Mouse (Mus musculus): ENCODE data around the gene Notch1. TPM values are rescaled to one million over a fixed set of nuclear protein-coding genes. Genes with fewer than 3 reads are reported as not detected.

Notch1 gene
- polyA plus RNA-seq, 1 experiment from 2014 or later: 26.0 TPM

DNA sequence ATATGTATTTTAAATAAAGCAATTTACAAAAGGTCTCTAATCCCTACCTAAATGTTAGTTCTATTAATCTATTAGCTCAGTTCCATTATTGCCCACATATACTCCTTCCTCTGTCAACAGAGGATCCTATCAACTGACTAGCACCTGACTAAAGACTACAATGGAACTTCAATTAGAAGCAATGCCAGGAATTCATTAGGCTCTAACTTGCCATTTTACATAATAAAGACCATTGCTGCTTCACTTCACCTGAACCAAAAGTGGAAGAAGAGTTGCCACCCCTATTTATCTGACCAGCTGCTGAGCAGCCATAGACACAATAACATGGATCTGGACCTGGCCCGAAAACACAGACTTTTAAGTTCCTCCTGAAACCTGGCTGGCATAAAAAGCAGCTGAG is 73.6 kb downstream of the Notch1 start:
- WGBS: 74% methylated on average over 1 of the region's 1 CpGs
- no peak for ATAC-seq (ENCODE audit: insufficient number of reproducible peaks, low FRiP score, low TSS enrichment, low read depth)
- H3K9ac ChIP-seq: no peak overlapping the region
- H3K4me1 ChIP-seq: peaks cover 47% of the 10 kb centered on the region
- no peak overlapping the region for H3K27ac ChIP-seq (replicated peaks)
- no peaks in the 10 kb centered on the region for H3K9me3 ChIP-seq (replicated peaks)
- no peaks in the 10 kb centered on the region for H3K27me3 ChIP-seq
- H3K36me3 ChIP-seq: peaks cover 42% of the 10 kb centered on the region
- H3K4me2 ChIP-seq (replicated peaks): no peak overlapping the region
- H3K4me3 ChIP-seq (replicated peaks): no peak overlapping the region

GRCm38 (mm10) chr2:26441688-26442087 is 74.8 kb downstream of the Notch1 start:
- H3K9me3 ChIP-seq (replicated peaks): no peaks in the 10 kb centered on the region
- H3K36me3 ChIP-seq: peaks cover 51% of the 10 kb centered on the region
- peaks cover 44% of the 10 kb centered on the region for H3K4me1 ChIP-seq
- no peak overlapping the region for H3K9ac ChIP-seq
- H3K4me2 ChIP-seq (replicated peaks): no peak overlapping the region
- no peaks in the 10 kb centered on the region for H3K27me3 ChIP-seq
- no peak overlapping the region for H3K27ac ChIP-seq (replicated peaks)
- H3K4me3 ChIP-seq (replicated peaks): no peak overlapping the region
- 66% methylated on average over 5 of the region's 5 CpGs for WGBS
- no peak for ATAC-seq (ENCODE audit: insufficient number of reproducible peaks, low FRiP score, low TSS enrichment, low read depth)

DNA sequence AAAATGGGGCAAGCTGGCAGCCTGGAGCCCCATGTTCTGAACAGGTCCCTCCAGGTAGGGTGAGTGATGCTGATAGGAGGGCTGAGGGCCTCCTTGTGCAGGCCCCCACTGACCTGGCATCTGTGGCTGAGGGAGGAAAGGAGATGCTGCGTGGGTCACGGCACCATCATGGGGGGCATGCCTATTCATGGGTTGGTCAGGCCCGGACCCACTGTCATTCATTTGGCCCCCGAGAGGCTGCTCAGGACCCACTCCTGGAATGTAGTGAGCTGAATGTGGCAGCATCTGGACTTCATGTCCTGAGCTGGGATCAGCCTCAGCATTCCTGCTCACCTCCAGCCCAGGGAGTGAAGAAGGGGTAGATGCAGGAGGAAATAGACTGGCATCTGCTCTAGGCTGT is 75.2 kb downstream of the Notch1 start:
- Histone ChIP-seq H3K4me2 (replicated peaks) (no peak overlapping the region), H3K4me3 (replicated peaks) (no peak overlapping the region), H3K9ac (no peak overlapping the region), H3K27me3 (no peaks in the 10 kb centered on the region), H3K36me3 (peaks cover 52% of the 10 kb centered on the region), H3K9me3 (replicated peaks) (no peaks in the 10 kb centered on the region), H3K4me1 (peaks cover 40% of the 10 kb centered on the region), H3K27ac (replicated peaks) (no peak overlapping the region)
- WGBS: 100% methylated on average over 4 of the region's 4 CpGs
- ATAC-seq (ENCODE audit: insufficient number of reproducible peaks, low FRiP score, low TSS enrichment, low read depth): no peak

- Histone ChIP-seq H3K27me3 (no peaks in the 10 kb centered on the region), H3K4me2 (replicated peaks) (no peak overlapping the region), H3K27ac (replicated peaks) (no peak overlapping the region), H3K36me3 (peaks cover 68% of the 10 kb centered on the region), H3K9ac (no peak overlapping the region), H3K9me3 (replicated peaks) (no peaks in the 10 kb centered on the region), H3K4me3 (replicated peaks) (no peak overlapping the region), H3K4me1 (peaks cover 36% of the 10 kb centered on the region)
- WGBS: 94% methylated on average over 6 of the region's 6 CpGs
- ATAC-seq (ENCODE audit: insufficient number of reproducible peaks, low FRiP score, low TSS enrichment, low read depth): no peak
Observed at GRCm38 (mm10) chr2:26439671-26440070, 76.8 kb downstream of the Notch1 start.

- Histone ChIP-seq H3K4me3 (replicated peaks) (no peak overlapping the region), H3K9me3 (replicated peaks) (no peaks in the 10 kb centered on the region), H3K4me2 (replicated peaks) (no peak overlapping the region), H3K27me3 (no peaks in the 10 kb centered on the region), H3K27ac (replicated peaks) (no peak overlapping the region), H3K36me3 (peaks cover 81% of the 10 kb centered on the region), H3K9ac (no peak overlapping the region), H3K4me1 (peaks cover 25% of the 10 kb centered on the region)
- 83% methylated on average over 7 of the region's 7 CpGs for WGBS
- peak; percentile 31; the same call in 1 of the 2 replicates for ATAC-seq (ENCODE audit: insufficient number of reproducible peaks, low FRiP score, low TSS enrichment, low read depth)
Observed at GRCm38 (mm10) chr2:26438373-26438772, 78.1 kb downstream of the Notch1 start.

- Histone ChIP-seq H3K4me3 (replicated peaks) (no peak overlapping the region), H3K4me2 (replicated peaks) (no peak overlapping the region), H3K9me3 (replicated peaks) (no peaks in the 10 kb centered on the region), H3K4me1 (peaks cover 19% of the 10 kb centered on the region), H3K27ac (replicated peaks) (no peak overlapping the region), H3K27me3 (no peaks in the 10 kb centered on the region), H3K36me3 (peaks cover 91% of the 10 kb centered on the region), H3K9ac (no peak overlapping the region)
- no peak for ATAC-seq (ENCODE audit: insufficient number of reproducible peaks, low FRiP score, low TSS enrichment, low read depth)
- WGBS: 65% methylated on average over 4 of the region's 4 CpGs
Observed at GRCm38 (mm10) chr2:26437221-26437620, 79.2 kb downstream of the Notch1 start.

GRCm38 (mm10) chr2:26434791-26435572 is 81.5 kb downstream of the Notch1 start:
- no peak for ATAC-seq (ENCODE audit: insufficient number of reproducible peaks, low FRiP score, low TSS enrichment, low read depth)
- Histone ChIP-seq H3K9ac (no peak overlapping the region), H3K27me3 (no peaks in the 10 kb centered on the region), H3K9me3 (replicated peaks) (no peaks in the 10 kb centered on the region), H3K27ac (replicated peaks) (no peak overlapping the region), H3K4me2 (replicated peaks) (no peak overlapping the region), H3K4me1 (peaks cover 19% of the 10 kb centered on the region), H3K4me3 (replicated peaks) (no peak overlapping the region), H3K36me3 (peaks cover 91% of the 10 kb centered on the region)
- 96% methylated on average over 7 of the region's 7 CpGs for whole genome bisulfite sequencing

- no peak for ATAC-seq (ENCODE audit: insufficient number of reproducible peaks, low FRiP score, low TSS enrichment, low read depth)
- no peak overlapping the region for H3K4me3 ChIP-seq (replicated peaks)
- H3K27me3 ChIP-seq: no peaks in the 10 kb centered on the region
- 82% methylated on average over 5 of the region's 5 CpGs for WGBS
- H3K4me1 ChIP-seq: no peaks in the 10 kb centered on the region
- no peak overlapping the region for H3K9ac ChIP-seq
- H3K27ac ChIP-seq (replicated peaks): no peak overlapping the region
- no peak overlapping the region for H3K4me2 ChIP-seq (replicated peaks)
- no peaks in the 10 kb centered on the region for H3K9me3 ChIP-seq (replicated peaks)
- H3K36me3 ChIP-seq: peaks cover 95% of the 10 kb centered on the region
Observed at GRCm38 (mm10) chr2:26429851-26430250, 86.6 kb downstream of the Notch1 start.

GRCm38 (mm10) chr2:26424541-26424940 is 91.9 kb downstream of the Notch1 start:
- Histone ChIP-seq H3K4me1 (no peaks in the 10 kb centered on the region), H3K9ac (no peak overlapping the region), H3K4me2 (replicated peaks) (no peak overlapping the region), H3K4me3 (replicated peaks) (no peak overlapping the region), H3K27ac (replicated peaks) (no peak overlapping the region), H3K36me3 (peaks cover 96% of the 10 kb centered on the region), H3K9me3 (replicated peaks) (no peaks in the 10 kb centered on the region), H3K27me3 (no peaks in the 10 kb centered on the region)
- ATAC-seq (ENCODE audit: insufficient number of reproducible peaks, low FRiP score, low TSS enrichment, low read depth): no peak
- WGBS: 92% methylated on average over 2 of the region's 2 CpGs

- Histone ChIP-seq H3K9ac (no peak overlapping the region), H3K4me2 (replicated peaks) (no peak overlapping the region), H3K9me3 (replicated peaks) (no peaks in the 10 kb centered on the region), H3K27me3 (no peaks in the 10 kb centered on the region), H3K36me3 (peaks cover 96% of the 10 kb centered on the region), H3K4me3 (replicated peaks) (no peak overlapping the region), H3K27ac (replicated peaks) (no peak overlapping the region), H3K4me1 (no peaks in the 10 kb centered on the region)
- ATAC-seq (ENCODE audit: insufficient number of reproducible peaks, low FRiP score, low TSS enrichment, low read depth): no peak
- WGBS: 84% methylated on average over 1 of the region's 1 CpGs
Observed at GRCm38 (mm10) chr2:26423086-26423485, 93.4 kb downstream of the Notch1 start.

DNA sequence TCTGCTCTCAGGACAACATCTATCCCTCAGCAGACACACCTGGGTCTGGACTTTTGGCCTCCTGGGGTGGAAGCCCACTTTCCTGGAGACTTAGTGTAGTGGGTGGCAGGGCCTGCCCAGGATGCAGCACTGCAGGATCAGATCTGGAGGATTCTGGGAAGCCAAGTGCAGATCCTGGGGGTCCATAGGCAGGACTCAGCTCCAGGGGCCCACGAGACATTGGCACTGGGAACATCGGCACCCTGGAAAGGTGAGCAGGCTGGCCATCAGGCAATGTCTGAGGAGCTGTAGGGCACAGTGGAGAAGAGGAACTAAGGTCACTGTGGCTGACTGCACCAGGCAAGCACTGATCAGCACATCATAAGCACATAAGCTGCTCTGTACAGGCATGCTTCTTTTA is 94.5 kb downstream of the Notch1 start:
- ATAC-seq (ENCODE audit: insufficient number of reproducible peaks, low FRiP score, low TSS enrichment, low read depth): no peak
- no peaks in the 10 kb centered on the region for H3K4me1 ChIP-seq
- H3K4me2 ChIP-seq (replicated peaks): no peak overlapping the region
- H3K9ac ChIP-seq: no peak overlapping the region
- 96% methylated on average over 2 of the region's 2 CpGs for WGBS
- no peaks in the 10 kb centered on the region for H3K9me3 ChIP-seq (replicated peaks)
- H3K27ac ChIP-seq (replicated peaks): no peak overlapping the region
- peaks cover 98% of the 10 kb centered on the region for H3K36me3 ChIP-seq
- H3K27me3 ChIP-seq: no peaks in the 10 kb centered on the region
- H3K4me3 ChIP-seq (replicated peaks): no peak overlapping the region

- Histone ChIP-seq H3K9ac (no peak overlapping the region), H3K27me3 (no peaks in the 10 kb centered on the region), H3K4me2 (replicated peaks) (no peak overlapping the region), H3K4me1 (no peaks in the 10 kb centered on the region), H3K4me3 (replicated peaks) (no peak overlapping the region), H3K9me3 (replicated peaks) (no peaks in the 10 kb centered on the region), H3K36me3 (peaks cover 98% of the 10 kb centered on the region), H3K27ac (replicated peaks) (no peak overlapping the region)
- ATAC-seq (ENCODE audit: insufficient number of reproducible peaks, low FRiP score, low TSS enrichment, low read depth): no peak
- 85% methylated on average over 1 of the region's 1 CpGs for WGBS
Observed at GRCm38 (mm10) chr2:26418120-26418519, 98.3 kb downstream of the Notch1 start.
